ENCODE assay signal across 8 mouse cellular contexts in genomic region chr1:58445143-58445722, GRCm38 (mm10). TPM values are rescaled to one million over a fixed set of nuclear protein-coding genes. Genes with fewer than 3 reads are reported as not detected.
DNase-seq lines count a peak whose midpoint lies in the region; ATAC-seq and TF ChIP-seq lines count a peak whose summit lies in the region.

Nif3l1 (plus strand) TSS chr1:58445151.
Ppil3 (minus strand) TSS chr1:58445486.

- peaks cover 58% of the 10 kb centered on the region for H3K36me3 ChIP-seq in forebrain, embryonic 10.5 days (replicated peaks)
- H3K36me3 ChIP-seq in heart, embryonic 15.5 days: peaks cover 20% of the 10 kb centered on the region
- H3K36me3 ChIP-seq in liver, embryonic 14.5 days (replicated peaks; ENCODE audit: control insufficient read depth, insufficient read depth, low read depth): peaks cover 6% of the 10 kb centered on the region; the same call in 1 of the 2 replicates
- H3K36me3 ChIP-seq in neural tube, embryonic 11.5 days (ENCODE audit: control insufficient read depth, insufficient read depth, low read length): 0 out of 2 replicates have a peak, but pooled peaks cover 2% of the 10 kb centered on the region
- peaks cover 4% of the 10 kb centered on the region for H3K36me3 ChIP-seq in stomach, postnatal 0 days (ENCODE audit: control insufficient read depth, insufficient read depth, low read length)

- TF ChIP-seq EP300 in liver, embryonic 14.5 days (IDR thresholded peaks at IDR 0.05; ENCODE audit: low read depth): no peak
- TF ChIP-seq EP300 in stomach, postnatal 0 days (optimal IDR thresholded peaks at IDR 0.05): no peak

- peak within 1 kb of the TSS; percentile 93 for H3K27ac ChIP-seq in forebrain, embryonic 10.5 days
- H3K27ac ChIP-seq in heart, embryonic 15.5 days: peak within 1 kb of the TSS; percentile 89
- peak within 1 kb of the TSS; percentile 56 for H3K27ac ChIP-seq in liver, embryonic 14.5 days
- H3K27ac ChIP-seq in neural tube, embryonic 11.5 days (ENCODE audit: low read depth, low read length): peak within 1 kb of the TSS; percentile 76
- H3K27ac ChIP-seq in stomach, postnatal 0 days (replicated peaks): peak within 1 kb of the TSS; percentile 92

- peak within 1 kb of the TSS; percentile 70 for H3K9ac ChIP-seq in heart, embryonic 15.5 days
- H3K9ac ChIP-seq in liver, embryonic 14.5 days (replicated peaks): peak within 1 kb of the TSS; percentile 77
- H3K9ac ChIP-seq in neural tube, embryonic 11.5 days (ENCODE audit: low read length): peak within 1 kb of the TSS; percentile 85
- H3K9ac ChIP-seq in stomach, postnatal 0 days (ENCODE audit: low read length): peak within 1 kb of the TSS; percentile 73

- peak; percentile 78 to 79 for DNase-seq in CD8-positive naive resting alpha-beta T cell, adult 2 months (ENCODE audit: low read depth in 2 of 2, low spot score in 2 of 2)
- peak; percentile 77 for DNase-seq in c-Kit-positive CD71-negative TER-119-negative erythroid progenitor cells, embryonic 14.5 days (ENCODE audit: low read depth)
- DNase-seq in forebrain, embryonic 10.5 days (ENCODE audit: extremely low spot score, low spot score): peak; percentile 87
- peak; percentile 79 to 92 for DNase-seq in kidney, postnatal 25 days
- DNase-seq in liver, embryonic 14.5 days (ENCODE audit: low read depth in 3 of 3, low spot score in 3 of 3): peak; percentile 70 to 79 (median 73)
- peak; percentile 85 for DNase-seq in neural tube, embryonic 11.5 days (ENCODE audit: low spot score)
- peak; percentile 87 for DNase-seq in stomach, postnatal 0 days (ENCODE audit: low spot score)

- under 1% methylated on average over 33 of the region's 33 CpGs for WGBS in forebrain, embryonic 10.5 days
- WGBS in heart, embryonic 15.5 days: 0% methylated on average over 33 of the region's 33 CpGs
- WGBS in liver, embryonic 14.5 days (ENCODE audit: insufficient replicate concordance): under 1% methylated on average over 33 of the region's 33 CpGs
- WGBS in neural tube, embryonic 11.5 days: under 1% methylated on average over 33 of the region's 33 CpGs
- WGBS in stomach, postnatal 0 days: under 1% methylated on average over 33 of the region's 33 CpGs

- peak within 1 kb of the TSS; percentile 85 for H3K4me2 ChIP-seq in heart, embryonic 15.5 days
- H3K4me2 ChIP-seq in liver, embryonic 14.5 days (ENCODE audit: low read depth): peak within 1 kb of the TSS; percentile 88
- H3K4me2 ChIP-seq in neural tube, embryonic 11.5 days (ENCODE audit: low read depth): peak within 1 kb of the TSS; percentile 39
- peak within 1 kb of the TSS; percentile 71 for H3K4me2 ChIP-seq in stomach, postnatal 0 days (replicated peaks; ENCODE audit: low read depth)

- H3K4me1 ChIP-seq in forebrain, embryonic 10.5 days: peaks cover 27% of the 10 kb centered on the region
- H3K4me1 ChIP-seq in heart, embryonic 15.5 days (replicated peaks): peaks cover 19% of the 10 kb centered on the region
- peaks cover 4 to 11% of the 10 kb centered on the region in 2 experiments for H3K4me1 ChIP-seq in liver, embryonic 14.5 days (replicated peaks; ENCODE audit: control insufficient read depth in 2 of 2, insufficient read depth in 2 of 2, low read length in 1 of 2)
- peaks cover 9% of the 10 kb centered on the region; the same call in 1 of the 2 replicates for H3K4me1 ChIP-seq in neural tube, embryonic 11.5 days (ENCODE audit: control insufficient read depth, insufficient read depth, low read length)
- no peaks in the 10 kb centered on the region for H3K4me1 ChIP-seq in stomach, postnatal 0 days (replicated peaks; ENCODE audit: control insufficient read depth, insufficient read depth)

- H3K9me3 ChIP-seq in forebrain, embryonic 10.5 days: no peaks in the 10 kb centered on the region
- no peaks in the 10 kb centered on the region for H3K9me3 ChIP-seq in heart, embryonic 15.5 days (replicated peaks)
- H3K9me3 ChIP-seq in liver, embryonic 14.5 days (ENCODE audit: control insufficient read depth, low read length): no peaks in the 10 kb centered on the region
- H3K9me3 ChIP-seq in neural tube, embryonic 11.5 days (ENCODE audit: control insufficient read depth, low read length): no peaks in the 10 kb centered on the region
- no peaks in the 10 kb centered on the region for H3K9me3 ChIP-seq in stomach, postnatal 0 days (ENCODE audit: control insufficient read depth, low read length)

- TF ChIP-seq CTCF in liver, embryonic 14.5 days (IDR thresholded peaks at IDR 0.05; ENCODE audit: low read depth): peak; percentile 40
- TF ChIP-seq CTCF in stomach, postnatal 0 days (IDR thresholded peaks at IDR 0.05; ENCODE audit: low read depth): peak; percentile 61

- H3K4me3 ChIP-seq in forebrain, embryonic 10.5 days: peak within 1 kb of the TSS; percentile 76
- H3K4me3 ChIP-seq in heart, embryonic 15.5 days: peak within 1 kb of the TSS; percentile 65
- peak within 1 kb of the TSS; percentile 65 to 77 for H3K4me3 ChIP-seq in liver, embryonic 14.5 days (ENCODE audit: insufficient read depth in 1 of 2, low read depth in 2 of 2, low read length in 2 of 2)
- peak within 1 kb of the TSS; percentile 69 for H3K4me3 ChIP-seq in neural tube, embryonic 11.5 days (ENCODE audit: low read depth, low read length)
- peak within 1 kb of the TSS; percentile 57 for H3K4me3 ChIP-seq in stomach, postnatal 0 days (ENCODE audit: low read depth, low read length)

- peak; percentile 93 for ATAC-seq in heart, embryonic 15.5 days (replicated peaks; ENCODE audit: insufficient number of reproducible peaks, insufficient read depth, low FRiP score, low read depth)
- ATAC-seq in liver, embryonic 14.5 days (ENCODE audit: insufficient read depth): peak; percentile 93
- ATAC-seq in neural tube, embryonic 11.5 days (ENCODE audit: insufficient read depth, low FRiP score, low TSS enrichment): peak; percentile 91
- ATAC-seq in stomach, postnatal 0 days (ENCODE audit: low FRiP score, low TSS enrichment): peak; percentile 95

- no peaks in the 10 kb centered on the region for H3K27me3 ChIP-seq in forebrain, embryonic 10.5 days (ENCODE audit: poor library complexity, severe bottlenecking)
- H3K27me3 ChIP-seq in heart, embryonic 15.5 days: no peaks in the 10 kb centered on the region
- H3K27me3 ChIP-seq in liver, embryonic 14.5 days (ENCODE audit: control insufficient read depth, insufficient read depth, low read length): no peaks in the 10 kb centered on the region
- no peaks in the 10 kb centered on the region for H3K27me3 ChIP-seq in neural tube, embryonic 11.5 days (ENCODE audit: control insufficient read depth, insufficient read depth, low read length)
- H3K27me3 ChIP-seq in stomach, postnatal 0 days (ENCODE audit: control insufficient read depth, insufficient read depth, low read length): no peaks in the 10 kb centered on the region

RNA-seq across cellular contexts. Expression of gene Nif3l1, which starts in this region (rescaled TPM):
- 76.2 and 78.4 TPM in 2 replicates for polyA plus RNA-seq in forebrain, embryonic 10.5 days (2016; fragmentation: Nextera tagmentation; extraction: Ambion mirVana)
- 21.2 and 25.0 TPM in 2 replicates for polyA plus RNA-seq in heart, embryonic 15.5 days (2015; fragmentation: Nextera tagmentation; extraction: Ambion mirVana)
- 10.3 and 10.7 TPM in 2 replicates for polyA plus RNA-seq in liver, embryonic 14.5 days (2012; rRNA removed)
- 16.5 and 18.0 TPM in 2 replicates for polyA plus RNA-seq in liver, embryonic 14.5 days (2014; fragmentation: Nextera tagmentation; extraction: Ambion mirVana)
- 67.8 and 68.5 TPM in 2 replicates for polyA plus RNA-seq in neural tube, embryonic 11.5 days (2014; fragmentation: Nextera tagmentation; extraction: Ambion mirVana)
- 20.9 and 23.7 TPM in 2 replicates for polyA plus RNA-seq in stomach, postnatal 0 days (2015; fragmentation: Nextera tagmentation; extraction: Ambion mirVana)

RNA-seq across cellular contexts. Expression of gene Ppil3, which starts in this region (rescaled TPM):
- polyA plus RNA-seq in forebrain, embryonic 10.5 days (2016; fragmentation: Nextera tagmentation; extraction: Ambion mirVana): 63.0 and 66.1 TPM in 2 replicates
- polyA plus RNA-seq in heart, embryonic 15.5 days (2015; fragmentation: Nextera tagmentation; extraction: Ambion mirVana): 28.7 and 34.7 TPM in 2 replicates
- polyA plus RNA-seq in liver, embryonic 14.5 days (2012; rRNA removed): 12.1 and 18.6 TPM in 2 replicates
- polyA plus RNA-seq in liver, embryonic 14.5 days (2014; fragmentation: Nextera tagmentation; extraction: Ambion mirVana): 29.8 and 31.0 TPM in 2 replicates
- 60.0 and 67.6 TPM in 2 replicates for polyA plus RNA-seq in neural tube, embryonic 11.5 days (2014; fragmentation: Nextera tagmentation; extraction: Ambion mirVana)
- 29.3 and 32.8 TPM in 2 replicates for polyA plus RNA-seq in stomach, postnatal 0 days (2015; fragmentation: Nextera tagmentation; extraction: Ambion mirVana)

Comparison
In these comparisons a context has a peak if more than half of its experiments do, and no peak if none do; other contexts are left out.
1. Peak in every context shown above with its lines: DNase-seq, ATAC-seq, H3K4me3 ChIP-seq and H3K27ac ChIP-seq.